Mouse (Mus musculus): ENCODE measurements around the gene Srrm4.

The Srrm4 gene

GRCm38 (mm10) chr5:116400042-116400730 lies 191.4 kb downstream of the Srrm4 start:
- DNase-seq: no peak

- no peak for DNase-seq
These were observed 195.5 kb downstream of the Srrm4 start for GRCm38 (mm10) chr5:116396104-116396503.

GRCm38 (mm10) chr5:116392603-116393002 lies 199.0 kb downstream of the Srrm4 start:
- no peak for DNase-seq

GRCm38 (mm10) chr5:116389856-116390542 lies 201.6 kb downstream of the Srrm4 start:
- peak; percentile 50 to 65 for DNase-seq

GRCm38 (mm10) chr5:116389321-116389720 lies 202.3 kb downstream of the Srrm4 start:
- no peak for DNase-seq
